ENCODE assay signal across 8 mouse cellular contexts in genomic region chr13:60744078-60744460, GRCm38 (mm10). TPM values are rescaled to one million over a fixed set of nuclear protein-coding genes. Genes with fewer than 3 reads are reported as not detected.
DNase-seq lines count a peak whose midpoint lies in the region; ATAC-seq lines count a peak whose summit lies in the region.

No protein-coding gene starts in this region.

- peak; percentile 77 for DNase-seq in adipocyte (ENCODE audit: low spot score)
- DNase-seq in gastrocnemius, adult 8-10 months (ENCODE audit: low spot score in 2 of 2): peak; percentile 66 to 68
- DNase-seq in left cerebral cortex, adult 18-20 months (ENCODE audit: low spot score in 2 of 2): peak; percentile 83 to 94
- DNase-seq in retina, postnatal 7 days (ENCODE audit: low read depth, low spot score): peak; percentile 52
- peak; percentile 76 for DNase-seq in urinary bladder, adult 2 months (ENCODE audit: low spot score)

- peak; percentile 48 for ATAC-seq in common myeloid progenitor, adult 5-6 weeks (replicated peaks; ENCODE audit: low read depth, poor library complexity, severe bottlenecking)
- peak; percentile 67 for ATAC-seq in hindbrain, embryonic 16.5 days
- peak; percentile 86 for ATAC-seq in megakaryocyte, adult 5-6 weeks (ENCODE audit: poor library complexity, severe bottlenecking)

- H3K4me1 ChIP-seq in hindbrain, embryonic 16.5 days (ENCODE audit: control insufficient read depth, insufficient read depth, low read depth, low read length): peaks cover 3% of the 10 kb centered on the region; the same call in 1 of the 2 replicates

- peaks cover 9% of the 10 kb centered on the region; the same call in 1 of the 2 replicates for H3K36me3 ChIP-seq in hindbrain, embryonic 16.5 days (ENCODE audit: control insufficient read depth, insufficient read depth, low read length)

- H3K9ac ChIP-seq in hindbrain, embryonic 16.5 days (ENCODE audit: low read depth, low read length): no peak overlapping the region

- H3K4me3 ChIP-seq in hindbrain, embryonic 16.5 days (ENCODE audit: low read length): no peak overlapping the region

- no peak overlapping the region for H3K27ac ChIP-seq in hindbrain, embryonic 16.5 days (ENCODE audit: low read depth, low read length)

- WGBS in hindbrain, embryonic 16.5 days: 35% methylated on average over 7 of the region's 7 CpGs

- H3K4me2 ChIP-seq in hindbrain, embryonic 16.5 days (ENCODE audit: low read length): no peak overlapping the region

- H3K9me3 ChIP-seq in hindbrain, embryonic 16.5 days (ENCODE audit: control insufficient read depth, low read length): no peaks in the 10 kb centered on the region

- H3K27me3 ChIP-seq in hindbrain, embryonic 16.5 days (replicated peaks; ENCODE audit: control insufficient read depth, insufficient read depth, low read length): no peaks in the 10 kb centered on the region

RNA-seq across cellular contexts. Expression of gene BC051665, which starts 42.1 kb away (rescaled TPM):
- not detected in 2 replicates for total RNA-seq in common myeloid progenitor, adult 5-6 weeks (2017)
- not detected for total RNA-seq in gastrocnemius, adult 8-10 months (2022)
- not detected in 2 replicates for polyA plus RNA-seq in hindbrain, embryonic 16.5 days (2015; fragmentation: Nextera tagmentation; extraction: Ambion mirVana)
- not detected for total RNA-seq in left cerebral cortex, adult 18-20 months (2021)
- not detected in 2 replicates for total RNA-seq in megakaryocyte, adult 5-6 weeks (2015)
- not detected in 2 replicates for total RNA-seq in megakaryocyte, adult 5-6 weeks (2017)
- polyA plus RNA-seq in urinary bladder, adult 2 months (2012; rRNA removed): not detected in 2 replicates

RNA-seq across cellular contexts. Expression of gene Ctsll3, which starts 58.6 kb away (rescaled TPM):
- not detected in 2 replicates for total RNA-seq in common myeloid progenitor, adult 5-6 weeks (2017)
- not detected for total RNA-seq in gastrocnemius, adult 8-10 months (2022)
- polyA plus RNA-seq in hindbrain, embryonic 16.5 days (2015; fragmentation: Nextera tagmentation; extraction: Ambion mirVana): not detected in 2 replicates
- total RNA-seq in left cerebral cortex, adult 18-20 months (2021): not detected
- total RNA-seq in megakaryocyte, adult 5-6 weeks (2015): not detected in 2 replicates
- not detected in 2 replicates for total RNA-seq in megakaryocyte, adult 5-6 weeks (2017)
- polyA plus RNA-seq in urinary bladder, adult 2 months (2012; rRNA removed): 0.25 TPM in 1 of 2 replicates, not detected in the other
